Mouse (Mus musculus): ENCODE results near the gene Srrm2. TPM values are rescaled to one million over a fixed set of nuclear protein-coding genes. Genes with fewer than 3 reads are reported as not detected.
"Not testable (repeated sequence)": the region's sequence is repeated elsewhere in the genome, so short reads cannot be mapped to it uniquely, and the experiment has no call there.

Gene Srrm2
- total RNA-seq, 4 experiments from 2014 or later = 535 to 585 (median 566) TPM

DNA sequence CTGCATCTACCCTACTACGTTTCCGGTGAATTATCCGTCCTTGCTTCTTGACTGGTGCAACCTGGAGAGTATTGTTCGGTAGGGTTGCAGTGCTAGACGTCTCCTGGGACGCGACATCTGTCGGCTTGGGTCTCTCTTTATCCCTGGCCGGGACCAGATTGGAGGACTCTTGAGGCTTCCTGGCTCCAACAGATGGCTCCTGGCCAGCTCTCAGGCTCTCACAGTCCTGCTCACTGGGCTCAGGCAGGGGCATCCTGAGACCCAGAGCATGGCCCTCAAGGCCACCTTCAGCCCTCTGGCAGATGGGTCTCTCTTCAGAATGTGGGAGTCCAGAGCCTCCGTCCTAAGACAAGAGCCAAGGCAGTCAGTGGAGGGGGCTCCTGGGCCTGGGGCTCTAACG lies 27.4 kb upstream of the Srrm2 start:
- no peak for DNase-seq (ENCODE audit: low spot score in 2 of 2)

DNA sequence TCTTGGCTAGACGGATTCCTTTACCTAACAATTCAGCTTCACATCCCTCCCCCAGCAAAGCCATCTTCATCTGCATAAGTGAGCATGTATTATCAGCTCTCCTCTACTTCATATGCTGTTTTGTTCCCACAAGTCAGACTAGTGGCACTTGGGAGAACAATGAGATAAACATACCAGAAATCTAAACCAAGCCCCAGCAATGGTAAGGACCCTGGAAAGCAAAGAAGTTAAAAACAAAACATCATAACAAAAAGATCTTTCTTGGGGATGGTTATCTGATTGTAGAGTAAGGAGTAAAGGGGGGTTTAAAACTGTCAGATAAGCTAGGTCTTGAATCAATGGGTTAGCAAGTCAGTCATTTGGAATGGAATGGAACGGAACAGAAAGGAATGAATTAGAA lies 19.8 kb upstream of the Srrm2 start:
- no peak for DNase-seq (ENCODE audit: low spot score in 2 of 2)

DNA sequence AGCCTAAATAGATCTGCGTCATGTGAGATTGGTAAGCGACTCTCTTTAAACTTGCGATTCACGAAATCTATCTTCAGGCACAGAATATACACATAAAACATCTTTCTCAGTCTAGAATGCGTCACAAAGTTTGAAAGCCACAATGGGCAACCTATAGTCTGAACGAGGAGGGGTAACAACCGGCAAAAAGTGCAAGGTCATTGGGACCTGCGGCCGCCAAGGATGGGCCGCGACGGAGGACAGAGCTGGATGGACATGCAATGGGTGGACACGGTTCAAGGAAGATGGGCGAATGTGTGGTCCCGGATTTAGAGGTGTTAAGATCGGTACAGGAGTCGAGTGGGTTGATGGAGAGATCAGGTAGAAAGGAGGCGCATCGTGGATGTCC lies 19.4 kb upstream of the Srrm2 start:
- DNase-seq (ENCODE audit: low spot score in 2 of 2) = peak in 1 of 2 experiments; percentile 49

DNA sequence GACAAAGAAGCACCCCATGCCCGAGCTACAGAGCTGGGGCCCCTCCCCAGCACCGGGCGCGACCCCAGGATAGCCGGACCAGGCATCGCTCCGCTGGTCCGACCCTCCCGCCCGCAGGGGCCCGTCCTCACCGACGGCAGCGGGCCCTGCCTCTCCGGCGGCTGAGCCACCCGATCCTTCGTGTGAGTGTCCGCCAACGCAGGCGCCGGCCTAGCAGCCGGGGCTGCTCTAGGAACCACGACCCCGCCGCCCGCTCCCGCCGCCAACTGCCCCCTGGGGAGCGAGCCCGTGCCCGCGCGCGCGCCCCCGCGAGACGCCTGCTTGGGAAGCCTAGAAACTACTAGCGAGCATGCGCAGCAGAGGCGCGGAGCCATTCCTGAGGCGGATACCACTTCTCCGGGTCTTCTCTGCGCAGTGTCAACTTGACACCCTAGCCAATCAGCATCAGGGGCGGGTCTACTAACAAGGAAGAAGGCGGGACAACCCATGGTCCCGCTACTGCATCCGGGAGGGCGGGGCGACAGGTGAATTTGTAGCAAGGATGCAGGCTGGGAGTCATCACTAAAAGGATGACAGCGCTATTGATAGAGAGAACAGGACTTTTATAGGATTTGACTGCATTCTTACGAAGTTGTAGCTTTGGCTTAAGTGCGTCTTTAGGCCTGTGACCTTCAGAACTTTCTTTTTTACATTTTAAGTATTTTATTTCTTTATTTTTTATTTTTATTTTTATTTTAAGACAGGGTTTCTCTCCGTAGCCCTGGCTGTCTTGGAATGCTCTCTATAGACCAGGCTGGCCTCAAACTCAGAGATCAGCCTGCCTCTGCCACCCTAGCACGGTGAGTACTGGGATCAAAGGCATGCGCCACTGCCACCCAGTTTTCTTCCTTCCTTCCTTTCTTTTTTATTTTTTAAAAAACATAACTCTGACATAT lies 18.8 kb upstream of the Srrm2 start, which contains the start of gene Flywch1:
Gene Flywch1 (minus strand): TSS at position 319 of the 935 bp plus-strand sequence.
- peak; percentile 98 to 99 for DNase-seq (ENCODE audit: low spot score in 2 of 2)

DNA sequence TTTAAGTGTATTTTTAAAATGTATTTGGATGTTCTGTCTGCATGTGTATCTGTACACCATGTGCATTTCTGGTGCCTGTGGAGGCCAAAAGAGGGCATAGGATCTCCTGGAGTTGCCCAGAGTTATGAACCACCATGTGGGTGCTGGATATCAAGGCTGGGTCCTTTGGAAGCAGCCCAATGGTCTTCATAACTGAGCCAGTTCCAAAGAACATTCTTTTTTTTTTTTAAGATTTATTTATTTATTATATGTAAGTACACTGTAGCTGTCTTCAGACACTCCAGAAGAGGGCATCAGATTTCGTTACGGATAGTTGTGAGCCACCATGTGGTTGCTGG lies 18.1 kb upstream of the Srrm2 start:
- not testable (repeated sequence) for DNase-seq (ENCODE audit: low spot score in 2 of 2)

DNA sequence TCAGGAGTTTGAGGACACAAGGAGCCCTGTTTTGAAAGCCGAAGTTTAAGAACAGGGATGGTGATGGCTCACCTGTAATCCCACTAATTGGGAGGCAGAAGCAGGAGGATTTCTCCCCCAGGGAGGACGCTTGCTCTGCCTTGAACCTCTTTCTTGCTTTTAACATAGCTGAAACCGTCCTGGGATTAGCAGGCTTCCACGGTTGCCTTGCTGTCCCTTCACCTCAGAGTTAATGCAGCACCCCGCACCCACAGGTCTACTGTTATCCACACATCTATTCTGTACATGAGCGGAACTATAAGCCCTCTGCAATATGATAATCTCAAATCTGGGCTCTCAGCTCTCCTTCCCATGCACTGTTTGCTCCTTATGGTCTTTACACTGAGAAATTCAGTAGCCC lies 16.7 kb upstream of the Srrm2 start:
- DNase-seq (ENCODE audit: low spot score in 2 of 2) = no peak

DNA sequence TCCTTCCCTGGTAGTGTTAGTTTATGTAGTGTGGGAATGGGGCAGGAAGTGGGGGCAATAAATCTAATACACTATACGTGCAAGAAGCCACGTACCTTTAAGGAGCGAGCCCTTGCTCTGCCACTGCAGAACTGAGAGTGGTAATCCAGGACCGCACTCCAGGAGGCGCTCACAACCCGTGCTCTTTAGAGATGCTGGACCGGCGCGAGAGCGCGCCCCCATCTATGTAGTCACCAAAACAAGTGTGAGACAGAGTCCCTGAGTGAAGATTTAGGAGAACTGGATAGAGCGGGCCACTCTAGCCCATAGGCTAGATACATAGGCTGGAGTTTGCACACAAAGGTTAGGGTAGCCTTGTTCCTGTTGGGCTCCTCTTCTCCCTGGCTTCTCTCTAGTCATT lies 16.2 kb upstream of the Srrm2 start:
- peak; percentile 67 to 74 for DNase-seq (ENCODE audit: low spot score in 2 of 2)

DNA sequence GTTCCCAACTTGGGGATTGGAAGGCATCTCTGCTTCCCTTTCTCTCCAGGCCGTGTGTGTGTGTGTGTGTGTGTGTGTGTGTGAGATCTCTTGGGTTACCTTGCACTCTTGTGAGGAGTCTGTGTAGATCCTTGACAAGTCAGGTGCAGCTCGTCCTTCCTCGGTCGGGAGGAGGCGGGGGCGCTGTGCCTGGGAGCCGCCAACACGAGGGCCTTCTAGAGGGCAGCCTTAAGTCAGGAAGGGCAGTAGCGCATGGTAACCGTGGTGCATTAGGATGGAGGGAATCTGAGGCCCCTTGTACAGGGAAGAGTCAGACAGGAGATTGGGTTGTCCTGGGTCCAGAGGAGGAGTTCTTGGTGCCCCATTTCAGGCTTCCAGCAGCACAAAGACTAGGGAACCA lies 14.1 kb upstream of the Srrm2 start:
- DNase-seq (ENCODE audit: low spot score in 2 of 2) = no peak

DNA sequence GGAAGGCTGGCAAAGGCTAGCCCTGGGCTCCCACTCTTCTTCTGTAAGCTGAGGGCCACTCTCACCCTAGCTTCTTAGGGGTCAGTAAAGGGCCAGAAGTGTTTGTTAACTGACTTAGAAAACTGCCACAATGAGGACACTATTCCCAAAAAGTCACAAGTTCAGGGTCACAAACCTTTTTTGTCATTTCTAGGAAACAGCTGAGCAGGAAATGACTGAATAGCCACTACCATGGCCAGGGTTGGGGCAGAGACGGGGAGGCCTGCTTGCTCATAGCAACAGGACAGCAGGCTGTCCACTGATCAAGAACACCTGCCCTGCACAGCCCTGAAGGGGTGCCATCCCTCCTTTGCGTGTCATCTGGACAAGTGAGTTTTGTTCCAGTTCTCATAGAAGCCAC lies 13.2 kb upstream of the Srrm2 start:
- no peak for DNase-seq (ENCODE audit: low spot score in 2 of 2)

DNA sequence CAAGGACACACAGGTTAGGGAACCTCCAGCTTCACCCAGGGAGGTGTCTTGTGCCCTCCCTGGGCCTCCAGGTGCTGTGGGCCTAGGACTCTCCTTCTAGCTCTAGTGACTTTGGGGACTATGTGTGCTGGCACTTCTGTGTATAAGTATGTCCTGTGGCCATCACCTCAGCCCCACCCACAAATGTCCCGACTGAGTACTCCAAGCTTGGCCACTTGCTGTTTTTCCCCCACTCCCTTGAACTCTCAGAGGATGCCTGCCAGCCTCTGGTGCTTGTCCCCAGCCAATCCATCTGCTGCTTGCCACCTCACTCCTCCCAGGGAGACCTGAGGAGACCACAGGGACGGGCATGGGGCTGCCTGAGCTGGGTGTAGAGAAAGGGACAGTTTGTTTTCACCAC lies 11.9 kb upstream of the Srrm2 start:
- DNase-seq (ENCODE audit: low spot score in 2 of 2) = no peak

DNA sequence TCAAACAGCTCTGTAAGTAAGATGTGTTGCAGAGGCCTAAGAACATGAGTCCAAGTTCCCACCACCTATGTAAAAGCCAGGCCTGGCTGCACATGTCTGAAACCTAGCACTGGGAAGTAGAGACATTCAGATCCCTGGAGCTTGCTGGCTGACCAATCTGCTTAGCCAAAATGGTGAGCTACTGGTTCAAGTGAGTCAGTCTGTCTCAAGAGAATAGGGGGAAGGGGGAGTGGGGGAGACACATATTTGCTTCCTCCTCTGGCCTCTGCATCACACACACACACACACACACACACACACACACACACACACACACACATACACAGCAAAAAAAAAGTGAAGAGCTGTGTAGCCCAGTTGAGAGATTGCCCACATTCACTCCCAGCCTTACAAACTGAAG lies 7.0 kb upstream of the Srrm2 start:
- no peak for DNase-seq (ENCODE audit: low spot score in 2 of 2)

DNA sequence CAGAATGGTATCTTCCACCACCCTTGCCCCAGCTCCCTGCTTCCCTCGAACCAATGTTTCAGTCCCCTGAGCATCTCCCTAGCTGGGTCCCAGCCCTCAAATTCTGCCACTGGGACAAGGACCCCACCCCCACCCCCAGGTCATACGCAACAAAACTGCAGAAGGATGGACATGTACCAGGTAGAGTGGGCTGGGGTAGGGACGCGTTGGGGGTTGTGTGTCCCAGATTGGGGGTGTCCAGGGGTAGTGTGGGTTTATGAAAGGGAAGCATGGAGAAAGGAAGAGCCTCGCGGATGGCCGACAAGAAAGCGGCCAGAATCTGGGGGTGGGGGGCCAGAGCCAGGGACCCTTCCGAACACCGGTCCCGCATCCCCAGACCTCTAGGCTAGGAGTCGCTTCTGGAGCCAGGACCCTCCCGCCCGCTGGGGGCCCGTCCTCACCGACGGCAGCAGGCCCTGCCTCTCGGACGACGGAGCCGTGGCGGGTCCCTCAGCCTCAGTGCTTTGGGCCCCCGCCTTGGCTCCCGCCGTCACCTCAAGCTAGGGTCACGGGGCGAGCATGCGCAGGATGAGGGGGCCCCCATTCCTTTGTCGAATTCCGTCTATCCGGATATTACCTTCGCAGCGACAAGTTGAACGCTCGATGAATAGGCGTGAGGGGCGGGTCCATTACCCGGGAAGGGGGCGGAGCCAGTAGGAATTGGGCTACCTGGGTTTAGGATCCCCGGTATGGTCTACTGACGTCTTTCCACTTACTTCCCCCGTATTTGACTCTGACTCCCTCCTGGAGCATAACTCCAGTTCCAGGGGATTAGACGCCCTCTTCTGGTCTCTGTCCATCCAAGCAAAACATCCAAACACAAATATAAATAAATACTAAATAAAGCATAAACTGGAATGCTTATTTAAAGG lies 4.5 kb upstream of the Srrm2 start, which contains the start of gene Flywch2:
Gene Flywch2 (minus strand): TSS at position 521 of the 911 bp plus-strand sequence.
- peak; percentile 66 to 93 for DNase-seq (ENCODE audit: low spot score in 2 of 2)

DNA sequence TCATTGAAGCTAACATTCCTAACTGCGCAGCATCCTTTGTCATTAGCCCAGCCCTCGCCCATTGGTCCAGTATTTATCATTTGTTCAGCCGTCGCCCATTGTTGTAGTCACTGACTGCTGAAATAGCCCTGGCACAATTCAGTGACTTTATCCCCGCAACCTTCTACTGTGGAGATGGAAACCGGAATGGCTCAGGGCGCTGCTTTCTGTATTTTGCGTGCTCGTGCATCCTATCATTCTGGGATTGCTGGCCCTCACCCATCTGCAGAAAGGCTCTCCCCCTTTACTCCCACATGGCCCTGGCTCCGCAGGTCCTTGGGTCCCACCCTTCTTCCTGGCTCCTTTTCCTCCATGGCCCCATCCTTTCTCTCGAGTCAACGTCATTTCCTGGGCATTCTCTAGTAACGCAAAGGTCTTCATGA lies 3.8 kb upstream of the Srrm2 start:
- no peak for DNase-seq (ENCODE audit: low spot score in 2 of 2)

DNA sequence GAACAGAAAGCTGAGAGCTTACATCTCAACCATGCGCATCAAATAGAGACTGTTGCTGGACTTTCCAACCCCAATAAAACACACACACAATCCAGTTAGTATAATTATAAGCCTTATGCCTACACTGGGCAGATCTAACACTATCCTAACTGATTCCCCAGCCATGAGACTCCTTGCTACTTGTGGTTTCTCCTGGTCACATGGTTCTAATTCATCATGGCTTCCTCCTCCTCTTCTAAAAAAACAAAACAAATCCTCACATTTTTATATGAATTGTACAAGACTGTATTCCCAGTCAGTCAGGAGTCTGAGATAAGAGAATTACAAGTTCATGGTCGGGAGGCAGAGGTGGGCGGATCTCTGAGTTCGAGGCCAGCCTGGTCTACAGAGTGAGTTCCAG lies 1.4 kb upstream of the Srrm2 start:
- no peak for DNase-seq (ENCODE audit: low spot score in 2 of 2)

DNA sequence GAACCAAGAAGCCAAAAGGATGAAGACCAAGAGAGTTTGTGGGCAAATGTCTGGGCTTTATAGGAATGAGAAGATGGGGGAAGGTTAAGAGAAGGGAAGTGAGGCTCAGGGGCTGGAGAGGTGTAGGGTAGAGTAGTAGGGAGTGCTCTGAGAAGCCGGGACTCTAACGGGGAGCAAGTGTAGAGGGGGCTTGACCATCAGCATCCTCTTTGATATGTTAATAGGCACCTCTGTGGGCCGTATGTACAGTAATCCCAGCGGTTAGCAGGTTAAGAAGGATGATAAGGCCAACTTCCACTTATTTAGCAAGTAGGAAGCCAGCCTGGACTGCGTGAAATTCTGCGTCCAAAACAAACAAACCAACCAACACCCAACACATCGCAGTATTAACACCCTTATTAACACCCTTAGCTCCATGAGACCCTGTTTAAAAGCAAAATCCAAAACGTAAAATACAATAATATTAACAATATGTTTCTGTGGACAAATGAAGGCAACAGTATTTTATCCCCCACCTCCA lies 523 bp upstream of the Srrm2 start:
- no peak for DNase-seq (ENCODE audit: low spot score in 2 of 2)

DNA sequence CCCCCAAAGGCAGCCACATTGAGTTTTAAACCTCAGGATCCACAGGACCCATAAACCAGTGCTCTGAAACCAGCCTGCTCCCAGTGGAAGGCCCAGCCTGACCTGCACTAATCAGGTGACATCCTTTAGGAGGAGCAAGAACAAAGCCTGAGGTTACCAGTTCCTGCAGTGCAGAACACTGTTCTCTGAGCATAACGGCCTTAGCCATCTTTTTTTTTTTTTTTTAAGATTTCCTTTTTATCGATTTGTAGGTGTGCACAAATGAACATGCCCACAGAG lies 686 bp downstream of the Srrm2 start:
- DNase-seq (ENCODE audit: low spot score in 2 of 2) = no peak

DNA sequence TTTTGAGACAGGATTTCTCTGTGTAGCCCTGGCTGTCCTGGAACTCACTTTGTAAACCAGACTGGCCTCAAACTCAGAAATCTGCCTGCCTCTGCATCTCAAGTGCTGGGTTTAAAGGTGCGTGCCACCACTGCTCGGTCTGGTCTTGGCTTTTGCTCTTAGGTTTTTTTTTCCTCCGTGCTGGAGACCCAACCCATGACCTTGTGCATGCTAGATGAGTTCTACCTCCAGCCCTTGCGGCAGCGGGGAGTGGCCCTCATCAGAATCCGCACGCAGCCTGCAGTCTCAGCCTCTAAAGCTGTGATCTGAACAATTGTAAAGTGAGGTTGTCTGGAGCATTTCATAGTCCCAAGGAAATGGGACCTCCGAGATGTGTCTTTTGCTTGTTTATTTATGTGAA lies 5.0 kb downstream of the Srrm2 start:
- DNase-seq (ENCODE audit: low spot score in 2 of 2) = no peak

DNA sequence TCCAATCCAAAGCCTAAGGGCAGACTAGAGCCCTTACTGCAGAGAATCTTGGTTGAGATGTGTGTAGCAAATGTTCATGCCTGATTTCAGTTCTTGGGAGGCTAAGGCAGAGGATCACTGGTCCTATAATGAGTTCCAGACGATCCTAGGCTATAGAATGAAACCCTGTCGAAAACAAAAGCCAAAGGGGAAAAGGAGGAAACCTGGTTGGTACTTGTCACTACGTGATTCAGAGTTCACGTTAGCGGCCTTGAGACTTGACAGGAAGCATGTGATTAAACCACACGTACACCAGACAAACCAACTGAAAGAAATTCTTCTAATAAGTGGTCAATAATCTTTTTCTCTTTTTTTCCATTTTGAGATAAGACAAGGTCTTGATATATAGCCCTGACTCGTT lies 7.0 kb downstream of the Srrm2 start:
- no peak for DNase-seq (ENCODE audit: low spot score in 2 of 2)

DNA sequence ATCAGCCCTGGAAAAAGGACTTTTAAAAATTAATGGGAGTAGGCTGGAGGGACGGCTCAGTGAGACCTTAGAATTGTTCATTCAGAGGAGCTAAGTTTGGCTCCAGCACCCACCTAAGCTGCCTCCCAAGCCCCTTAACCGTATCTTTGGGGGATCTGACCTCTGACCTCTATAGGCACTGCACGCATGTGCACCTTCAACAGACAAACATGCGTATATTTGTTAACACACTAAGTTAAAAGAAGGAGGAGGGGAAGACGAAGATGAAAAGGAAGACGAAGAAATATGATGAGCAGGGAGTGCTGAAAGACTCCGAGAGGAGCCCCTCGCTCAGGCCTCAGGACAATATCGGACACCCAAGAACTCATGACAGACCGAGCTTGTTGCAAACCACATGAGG lies 11.3 kb downstream of the Srrm2 start:
- DNase-seq (ENCODE audit: low spot score in 2 of 2) = no peak

DNA sequence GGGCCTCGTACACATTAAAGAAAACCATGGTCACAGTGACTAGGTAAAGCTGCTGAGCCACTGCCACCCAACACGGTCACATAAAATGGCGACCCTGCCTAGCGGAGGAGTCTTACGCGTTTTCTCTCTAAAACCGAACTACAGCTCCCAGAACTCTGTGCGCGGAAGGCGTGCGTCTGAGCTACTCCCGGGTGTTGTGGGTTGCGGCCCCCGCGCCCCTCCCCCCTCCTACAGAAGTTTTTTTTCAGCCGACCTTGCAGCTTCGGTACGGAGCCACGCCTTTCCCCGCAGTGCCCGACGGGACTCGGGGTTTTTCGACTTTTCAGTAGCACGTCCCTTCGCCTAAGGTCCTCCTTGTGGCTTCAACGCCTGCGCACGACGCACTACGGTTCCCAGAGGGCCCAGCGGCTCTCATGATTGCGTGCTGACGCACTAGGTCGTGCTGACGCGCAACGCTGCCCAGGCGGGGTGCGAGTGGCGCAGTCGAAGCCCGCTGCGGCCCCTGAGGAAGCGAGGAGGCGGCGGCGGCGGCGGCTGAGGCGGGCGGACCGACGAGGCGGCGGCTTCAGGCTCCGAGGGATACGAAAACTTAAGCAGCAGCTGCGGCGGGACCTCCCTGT lies 12.5 kb downstream of the Srrm2 start:
- peak; percentile 94 to 99 for DNase-seq (ENCODE audit: low spot score in 2 of 2)

DNA sequence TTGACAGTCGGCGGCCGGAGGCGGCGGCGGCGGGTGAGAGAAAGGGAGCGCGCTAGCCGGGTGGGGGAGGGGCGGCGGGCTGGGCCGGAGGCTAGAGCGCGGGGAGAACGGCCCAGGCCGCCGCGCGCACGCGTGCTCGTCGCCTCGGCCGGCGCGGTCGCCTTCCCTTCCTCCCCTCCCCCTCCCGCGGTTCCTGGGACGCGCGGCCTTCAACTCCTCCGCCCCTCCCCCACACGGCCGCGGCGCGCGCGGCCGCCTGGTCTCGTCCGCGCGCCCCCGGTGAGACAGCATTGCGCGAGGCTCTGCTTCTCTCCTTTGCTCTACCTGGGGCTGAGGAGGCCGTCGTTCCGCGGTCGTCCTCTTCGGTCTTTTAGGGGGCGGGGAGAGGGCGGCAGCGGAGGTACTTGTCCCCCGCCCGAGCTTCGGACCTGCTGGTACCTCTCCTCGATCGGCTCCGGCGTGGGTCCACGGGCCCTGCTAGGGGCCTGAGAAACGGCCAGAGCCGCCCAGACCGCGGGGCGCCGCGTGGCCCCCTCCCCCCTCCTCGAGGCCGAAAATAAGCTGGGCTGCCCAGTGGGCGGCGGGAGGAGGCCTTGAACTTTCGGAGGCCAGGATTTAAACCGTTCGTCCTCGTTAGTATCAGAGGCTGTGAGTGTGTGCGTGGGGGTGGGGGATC lies 13.2 kb downstream of the Srrm2 start:
- DNase-seq (ENCODE audit: low spot score in 2 of 2) = peak in 1 of 2 experiments; percentile 66
